Mouse (Mus musculus): ENCODE data around the gene Commd1.
A peak's percentile ranks its signal among the peaks of the same experiment; 100 is the strongest.

Commd1 gene

GRCm38 (mm10) chr11:22938983-22939382 is 43.2 kb downstream of the Commd1 start:
- DNase-seq (ENCODE audit: low read depth): no peak

GRCm38 (mm10) chr11:22937716-22938316 is 44.4 kb downstream of the Commd1 start:
- DNase-seq (ENCODE audit: low read depth): no peak

GRCm38 (mm10) chr11:22936446-22937125 is 45.6 kb downstream of the Commd1 start:
- peak; percentile 80 for DNase-seq (ENCODE audit: low read depth)

GRCm38 (mm10) chr11:22932167-22932566 is 50.0 kb downstream of the Commd1 start:
- no peak for DNase-seq (ENCODE audit: low read depth)

GRCm38 (mm10) chr11:22931320-22931905 is 50.8 kb downstream of the Commd1 start:
- DNase-seq (ENCODE audit: low read depth): no peak

GRCm38 (mm10) chr11:22930129-22930528 is 52.1 kb downstream of the Commd1 start:
- no peak for DNase-seq (ENCODE audit: low read depth)

- peak; percentile 52 for DNase-seq (ENCODE audit: low read depth)
These were observed 53.5 kb downstream of the Commd1 start for GRCm38 (mm10) chr11:22928586-22929169.

GRCm38 (mm10) chr11:22923606-22924005 is 58.6 kb downstream of the Commd1 start:
- no peak for DNase-seq (ENCODE audit: low read depth)

GRCm38 (mm10) chr11:22922546-22922945 is 59.6 kb downstream of the Commd1 start:
- DNase-seq (ENCODE audit: low read depth): no peak

GRCm38 (mm10) chr11:22919336-22919735 is 62.8 kb downstream of the Commd1 start:
- DNase-seq (ENCODE audit: low read depth): no peak

- DNase-seq (ENCODE audit: low read depth): no peak
These were observed 64.4 kb downstream of the Commd1 start for GRCm38 (mm10) chr11:22917786-22918185.

- no peak for DNase-seq (ENCODE audit: low read depth)
These were observed 68.4 kb downstream of the Commd1 start for GRCm38 (mm10) chr11:22913744-22914143.

- no peak for DNase-seq (ENCODE audit: low read depth)
These were observed 70.4 kb downstream of the Commd1 start for GRCm38 (mm10) chr11:22911831-22912230.

- no peak for DNase-seq (ENCODE audit: low read depth)
These were observed 75.7 kb downstream of the Commd1 start for GRCm38 (mm10) chr11:22906453-22906865.

GRCm38 (mm10) chr11:22902923-22903322 is 79.3 kb downstream of the Commd1 start:
- DNase-seq (ENCODE audit: low read depth): peak; percentile 61

GRCm38 (mm10) chr11:22900041-22900440 is 82.1 kb downstream of the Commd1 start:
- DNase-seq (ENCODE audit: low read depth): peak; percentile 37

- DNase-seq (ENCODE audit: low read depth): no peak
These were observed 84.5 kb downstream of the Commd1 start for GRCm38 (mm10) chr11:22897642-22898041.

GRCm38 (mm10) chr11:22897127-22897526 is 85.1 kb downstream of the Commd1 start:
- no peak for DNase-seq (ENCODE audit: low read depth)

- no peak for DNase-seq (ENCODE audit: low read depth)
These were observed 89.1 kb downstream of the Commd1 start for GRCm38 (mm10) chr11:22893075-22893474.

GRCm38 (mm10) chr11:22892466-22892865 is 89.7 kb downstream of the Commd1 start:
- DNase-seq (ENCODE audit: low read depth): no peak

GRCm38 (mm10) chr11:22891876-22892275 is 90.3 kb downstream of the Commd1 start:
- DNase-seq (ENCODE audit: low read depth): no peak

GRCm38 (mm10) chr11:22891242-22891641 is 90.9 kb downstream of the Commd1 start:
- DNase-seq (ENCODE audit: low read depth): no peak

- no peak for DNase-seq (ENCODE audit: low read depth)
These were observed 93.0 kb downstream of the Commd1 start for GRCm38 (mm10) chr11:22889224-22889623.
